Comparison of ENCODE assay signal across 8 mouse cellular contexts in genomic region chr19:60889714-60890315, GRCm38 (mm10). TPM values are rescaled to one million over a fixed set of nuclear protein-coding genes. Genes with fewer than 3 reads are reported as not detected.
A peak's percentile ranks its signal among the peaks of the same experiment; 100 is the strongest.
DNase-seq lines count a peak whose midpoint lies in the region; ATAC-seq and TF ChIP-seq lines count a peak whose summit lies in the region.

Gene Grk5 (plus strand): TSS chr19:60889749.

- H3K27me3 ChIP-seq in hindbrain, embryonic 10.5 days (ENCODE audit: insufficient read depth, poor library complexity, severe bottlenecking), result no peaks in the 10 kb centered on the region
- H3K27me3 ChIP-seq in lung, postnatal 0 days (replicated peaks; ENCODE audit: insufficient read depth, low read length), result no peaks in the 10 kb centered on the region

- peak within 1 kb of the TSS; percentile 77 for H3K9ac ChIP-seq in lung, postnatal 0 days (replicated peaks; ENCODE audit: low read depth)

- H3K27ac ChIP-seq in hindbrain, embryonic 10.5 days, result peak within 1 kb of the TSS; percentile 98
- peak within 1 kb of the TSS; percentile 95 for H3K27ac ChIP-seq in lung, postnatal 0 days (ENCODE audit: low read length)

- peak within 1 kb of the TSS; percentile 83 for H3K4me2 ChIP-seq in lung, postnatal 0 days (replicated peaks; ENCODE audit: low read depth, low read length)

- TF ChIP-seq EP300 in lung, postnatal 0 days (IDR thresholded peaks at IDR 0.05), result no peak

- WGBS in hindbrain, embryonic 10.5 days, result under 1% methylated on average over 55 of the region's 55 CpGs
- 1% methylated on average over 52 of the region's 55 CpGs for WGBS in lung, postnatal 0 days

- no peaks in the 10 kb centered on the region for H3K9me3 ChIP-seq in hindbrain, embryonic 10.5 days
- no peaks in the 10 kb centered on the region for H3K9me3 ChIP-seq in lung, postnatal 0 days (ENCODE audit: low read length)

- peak; percentile 98 for ATAC-seq in frontal cortex, adult (ENCODE audit: low TSS enrichment)
- peak; percentile 97 for ATAC-seq in lung, postnatal 0 days

- peak; percentile 90 for TF ChIP-seq CTCF in lung, postnatal 0 days (IDR thresholded peaks at IDR 0.05)

- peak; percentile 93 for DNase-seq in MEL-GATA-1-ER (ENCODE audit: extremely low read depth, low read depth)
- DNase-seq in cerebellum, adult 8-10 months, result peak; percentile 94
- DNase-seq in hindbrain, embryonic 10.5 days (ENCODE audit: low spot score), result peak; percentile 93
- peak; percentile 96 for DNase-seq in layer of hippocampus, adult 9-11 months
- peak; percentile 98 for DNase-seq in lung, postnatal 0 days (ENCODE audit: low spot score)
- peak; percentile 93 for DNase-seq in ovary, postnatal 14 days (ENCODE audit: low spot score)
- peak; percentile 95 for DNase-seq in thymus, postnatal 14 days

- peak within 1 kb of the TSS; percentile 82 for H3K4me3 ChIP-seq in hindbrain, embryonic 10.5 days
- H3K4me3 ChIP-seq in lung, postnatal 0 days (ENCODE audit: low read depth, low read length), result peak within 1 kb of the TSS; percentile 66

- no peaks in the 10 kb centered on the region for H3K36me3 ChIP-seq in hindbrain, embryonic 10.5 days
- no peaks in the 10 kb centered on the region for H3K36me3 ChIP-seq in lung, postnatal 0 days (ENCODE audit: insufficient read depth, low read length)

- peaks cover 19% of the 10 kb centered on the region for H3K4me1 ChIP-seq in hindbrain, embryonic 10.5 days (replicated peaks)
- H3K4me1 ChIP-seq in lung, postnatal 0 days (ENCODE audit: insufficient read depth, low read depth, low read length), result peaks cover under 1% of the 10 kb centered on the region; the same call in 1 of the 2 replicates

RNA-seq across cellular contexts. Expression of gene Grk5, which starts in this region (rescaled TPM):
- polyA plus RNA-seq in hindbrain, embryonic 10.5 days (2016; fragmentation: Nextera tagmentation; extraction: Ambion mirVana), result 2.3 and 2.8 TPM in 2 replicates
- 7.2 and 9.1 TPM in 2 replicates for polyA plus RNA-seq in lung, postnatal 0 days (2015; fragmentation: Nextera tagmentation; extraction: Ambion mirVana)

Comparison
In these comparisons a context has a peak if more than half of its experiments do, and no peak if none do; other contexts are left out.
1. Peak in every context shown above with its lines: DNase-seq, ATAC-seq, H3K4me3 ChIP-seq and H3K27ac ChIP-seq.